Mouse (Mus musculus) mouse trophoblast stem cell (cell line): ENCODE measurements around the gene Wrap53.
"Not testable (repeated sequence)": the region's sequence is repeated elsewhere in the genome, so short reads cannot be mapped to it uniquely, and the experiment has no call there.

Source experiments
- in situ Hi-C, 2 experiments: fragments of 300-500 bp; cut with MseI, MboI; formaldehyde crosslinking; loops; 2 replicates in 1 of 2; 3 replicates in 1 of 2; pipeline ENCODE4 v1.15.1; 2025

The Wrap53 gene

GRCm38 (mm10) chr11:69565131-69565530 lies 14.9 kb downstream of the Wrap53 start:
- in situ Hi-C loops: no loop called here

- in situ Hi-C loops: no loop called here
Measured at GRCm38 (mm10) chr11:69564391-69564790, 15.7 kb downstream of the Wrap53 start.

- in situ Hi-C loops: no loop called here
Measured at GRCm38 (mm10) chr11:69563373-69563772, 16.7 kb downstream of the Wrap53 start.

DNA sequence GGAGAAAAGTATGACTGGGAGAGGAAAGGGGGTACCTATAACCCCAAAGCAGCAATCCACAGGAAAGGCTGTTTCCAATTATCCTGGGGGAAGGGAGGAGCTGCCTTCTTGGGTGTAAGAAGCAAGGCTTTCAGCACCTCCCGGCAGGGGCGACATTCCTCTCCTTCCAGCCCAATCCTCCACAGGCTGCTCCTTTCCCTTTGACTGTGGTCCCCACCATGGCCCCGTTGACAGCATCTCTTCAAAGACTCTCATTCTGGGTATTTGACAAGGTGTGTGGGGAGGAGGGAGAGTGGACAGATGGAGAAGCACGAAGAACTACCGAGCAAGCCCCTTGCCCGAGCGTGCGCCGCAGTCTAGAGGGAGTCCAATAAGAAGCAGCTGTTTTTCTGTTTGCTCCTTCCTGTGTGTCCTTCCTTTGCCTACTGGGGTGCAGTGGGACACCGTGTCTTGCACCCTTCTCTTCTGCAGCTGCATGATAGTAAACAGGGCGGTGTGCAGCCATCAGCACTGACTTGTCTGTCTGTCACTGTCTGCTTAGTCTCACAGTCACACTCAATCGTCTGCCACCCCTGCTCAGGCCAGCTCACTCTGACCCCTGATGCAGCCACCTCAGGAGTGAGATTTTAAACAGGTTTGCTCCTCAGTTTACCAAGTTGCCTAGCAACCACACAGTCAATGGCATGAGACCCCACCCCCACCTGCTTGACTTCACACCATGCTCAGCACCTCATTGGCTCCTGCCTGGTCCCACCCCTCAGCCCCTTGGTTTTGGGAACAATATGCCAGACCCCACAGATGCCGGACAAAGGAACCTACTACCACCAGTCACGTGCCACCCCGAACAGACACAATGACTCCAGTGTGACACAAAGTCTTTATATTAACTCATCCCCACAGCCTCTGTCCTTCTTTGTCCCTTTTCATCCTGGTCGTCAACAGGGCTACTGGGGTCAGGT lies 18.9 kb downstream of the Wrap53 start:
- in situ Hi-C loops: no loop called here

DNA sequence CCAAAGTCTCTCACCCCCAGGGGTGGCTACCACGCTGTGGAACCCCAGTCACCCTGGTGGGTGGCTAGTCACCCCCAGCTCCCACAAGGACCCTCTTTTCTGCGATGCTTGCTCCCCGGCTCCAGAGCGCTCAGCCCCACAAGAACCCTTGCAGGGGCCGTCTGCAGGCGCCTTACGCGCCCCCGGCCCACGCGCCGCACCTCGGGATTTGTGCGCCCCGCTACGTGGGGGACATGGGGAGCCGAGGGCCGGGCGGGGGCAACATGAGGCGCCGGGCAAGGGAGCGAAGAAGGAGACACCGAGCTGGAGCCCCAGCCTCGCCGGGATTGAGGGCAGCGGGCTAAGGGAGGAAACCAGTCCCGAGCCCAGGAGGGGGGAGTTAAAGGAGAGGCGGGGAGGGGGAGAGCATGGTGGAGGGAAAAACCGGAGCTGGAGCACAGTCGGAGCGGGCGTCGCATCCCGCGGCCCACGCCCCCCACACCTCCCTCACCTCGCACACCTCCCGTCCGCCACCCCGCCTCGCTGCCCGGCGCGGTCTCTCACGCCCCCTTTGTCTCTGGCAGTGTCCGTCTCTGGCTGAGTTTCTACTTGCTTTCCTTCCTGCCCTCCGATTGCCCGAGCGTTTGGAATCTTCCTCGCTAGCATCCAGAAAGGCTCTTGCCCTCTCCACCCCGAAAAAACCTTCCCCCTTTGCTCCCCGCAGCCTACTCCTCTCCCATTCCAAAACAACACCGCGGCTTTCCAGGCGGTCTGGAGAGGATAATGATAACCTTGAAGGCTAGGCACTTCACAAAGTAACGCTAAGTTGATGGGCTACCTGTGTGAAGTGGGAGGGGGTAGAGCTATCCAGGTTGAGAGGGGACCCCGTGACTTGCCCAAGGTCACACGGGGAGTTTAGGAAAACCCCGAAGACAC lies 19.9 kb downstream of the Wrap53 start, which contains the start of gene Efnb3:
Gene Efnb3, minus strand, starts transcription at position 355 of the 915 bp plus-strand sequence.
- in situ Hi-C loops: no loop called here

DNA sequence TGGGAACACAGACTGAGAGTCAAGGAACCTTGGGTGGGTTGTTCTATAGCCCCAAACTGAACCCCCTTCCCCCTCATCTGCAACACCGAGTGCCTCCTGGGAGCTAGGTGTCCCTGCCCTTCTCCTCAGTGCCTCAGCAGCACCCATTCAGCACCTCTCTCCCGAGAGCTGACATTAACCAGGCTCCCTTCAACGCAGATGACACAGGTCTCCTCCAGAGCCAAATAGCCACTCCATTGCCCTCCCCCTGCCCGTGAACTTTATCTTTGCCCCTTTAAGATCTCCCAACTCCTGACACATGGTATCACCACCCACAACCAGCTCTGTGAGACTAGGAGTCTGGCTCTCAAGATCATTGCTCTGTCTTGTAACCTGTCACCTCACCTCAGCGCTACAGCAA lies 20.9 kb downstream of the Wrap53 start:
- in situ Hi-C loops: no loop called here

- in situ Hi-C loops: no loop called here
Measured at GRCm38 (mm10) chr11:69558756-69559155, 21.3 kb downstream of the Wrap53 start.

GRCm38 (mm10) chr11:69557381-69557958 lies 22.6 kb downstream of the Wrap53 start:
- in situ Hi-C loops: no loop called here

DNA sequence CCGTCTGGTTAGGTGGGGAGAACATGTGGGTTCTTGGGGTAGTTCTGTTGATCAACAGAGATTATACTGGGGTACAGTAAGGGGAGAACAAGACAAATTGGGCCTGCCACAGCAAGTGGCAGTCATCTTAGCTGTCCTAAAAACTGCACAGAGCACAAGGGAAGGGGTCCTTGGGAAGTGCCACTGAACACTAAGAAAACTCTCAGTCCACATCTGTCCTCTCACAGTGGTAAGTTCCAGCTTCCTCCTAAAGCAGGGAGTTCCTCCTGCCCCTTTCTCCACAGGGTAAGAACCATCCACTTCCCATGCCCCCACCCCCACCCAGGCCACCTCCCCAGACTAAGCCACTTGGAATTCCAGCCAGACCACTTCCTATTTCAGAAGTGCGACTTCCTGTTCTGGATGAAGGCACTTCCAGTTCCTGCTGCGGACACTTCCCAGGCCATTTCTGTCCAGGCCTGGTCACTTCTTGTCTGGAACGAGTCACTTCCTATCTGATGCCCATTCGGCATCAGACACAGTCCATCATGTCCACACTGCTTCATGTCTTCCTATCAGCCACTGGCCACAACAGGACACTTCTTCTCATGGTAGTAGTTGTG lies 25.4 kb downstream of the Wrap53 start:
- in situ Hi-C loops: no loop called here

DNA sequence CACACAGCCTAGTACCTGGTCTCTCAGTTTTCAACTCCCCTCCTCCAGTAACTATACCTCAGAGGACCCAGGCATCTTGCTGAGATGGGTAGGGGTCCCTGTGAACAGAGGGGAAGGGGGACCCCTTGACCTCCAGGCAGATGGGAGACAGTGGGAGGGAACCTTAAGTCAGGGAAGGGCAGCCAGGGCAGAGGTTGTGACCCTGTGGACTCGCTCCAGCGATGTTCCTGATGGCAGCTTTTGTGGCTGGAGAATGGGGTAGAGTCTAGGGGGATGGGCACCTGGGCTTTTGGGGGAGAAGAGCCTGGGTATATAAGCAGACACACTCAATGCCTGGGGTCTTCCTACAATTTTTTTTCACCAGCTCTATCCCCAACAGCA lies 26.7 kb downstream of the Wrap53 start:
- in situ Hi-C loops: no loop called here

- in situ Hi-C loops: no loop called here
Measured at GRCm38 (mm10) chr11:69552622-69553340, 27.3 kb downstream of the Wrap53 start.

DNA sequence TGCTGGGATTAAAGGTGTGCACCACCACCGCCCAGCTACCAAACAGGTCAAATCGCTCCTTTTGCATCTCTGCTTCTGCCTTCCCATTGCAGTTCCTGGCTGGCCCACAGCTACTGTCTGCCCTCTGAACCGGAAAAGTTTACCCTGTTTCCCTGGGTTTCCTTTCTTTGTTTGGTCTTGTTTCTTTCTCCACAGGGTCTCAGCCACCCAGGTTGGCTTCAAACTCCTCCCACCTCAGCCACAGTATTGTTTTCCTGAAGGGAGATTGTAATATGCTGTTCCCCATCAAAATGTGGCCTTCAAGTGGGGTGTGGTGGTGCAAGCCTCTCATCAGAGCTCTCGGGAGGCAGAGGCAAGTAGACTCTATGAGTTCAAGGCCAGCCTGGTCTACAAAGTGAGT lies 28.7 kb downstream of the Wrap53 start:
- in situ Hi-C loops: no loop called here

- in situ Hi-C loops: no loop called here
Measured at GRCm38 (mm10) chr11:69549060-69549656, 30.9 kb downstream of the Wrap53 start, which contains the start of gene Dnah2. TSS of gene Dnah2 (minus strand) at chr11:69549110.

DNA sequence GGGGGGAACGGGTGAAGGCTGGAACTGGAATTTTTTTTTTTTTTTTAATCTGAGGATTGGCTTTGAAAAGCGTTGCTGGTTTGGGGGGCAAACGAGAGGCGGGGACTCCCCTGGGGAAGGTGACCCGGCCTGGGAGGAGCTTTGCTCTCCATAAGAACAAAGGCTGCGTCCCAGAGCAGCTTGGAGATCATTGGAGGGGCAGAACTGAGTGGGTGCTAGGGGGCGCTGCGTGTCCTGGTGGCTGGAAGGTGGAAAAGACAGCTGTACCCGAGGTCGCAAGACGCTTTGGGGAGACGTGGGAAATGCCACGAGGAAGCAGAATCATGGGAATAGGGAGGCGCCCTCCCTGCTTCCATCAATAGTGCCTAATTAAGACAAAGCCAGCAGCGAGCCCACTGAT lies 33.0 kb downstream of the Wrap53 start:
- in situ Hi-C loops: no loop called here

GRCm38 (mm10) chr11:69546423-69547053 lies 33.5 kb downstream of the Wrap53 start:
- in situ Hi-C loops: no loop called here

DNA sequence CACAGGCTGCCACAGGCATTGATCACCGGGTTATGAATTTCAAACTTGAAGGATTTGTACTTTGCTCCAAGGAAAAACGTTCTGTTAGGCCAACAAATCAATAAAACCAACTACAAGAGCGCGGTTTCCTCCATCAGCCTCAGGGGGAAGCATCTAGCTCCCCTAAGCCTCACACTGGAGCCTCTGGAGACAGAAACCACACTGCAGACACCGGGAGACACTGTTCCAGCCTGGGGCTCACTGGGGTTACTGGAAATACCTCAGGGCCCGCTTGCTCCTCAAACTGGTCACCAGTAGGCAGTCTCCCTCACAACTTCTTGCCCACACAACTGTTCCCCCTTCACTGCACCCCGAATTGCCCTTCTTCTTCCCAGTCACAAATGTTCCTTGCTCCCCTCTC lies 34.1 kb downstream of the Wrap53 start:
- in situ Hi-C loops: no loop called here

DNA sequence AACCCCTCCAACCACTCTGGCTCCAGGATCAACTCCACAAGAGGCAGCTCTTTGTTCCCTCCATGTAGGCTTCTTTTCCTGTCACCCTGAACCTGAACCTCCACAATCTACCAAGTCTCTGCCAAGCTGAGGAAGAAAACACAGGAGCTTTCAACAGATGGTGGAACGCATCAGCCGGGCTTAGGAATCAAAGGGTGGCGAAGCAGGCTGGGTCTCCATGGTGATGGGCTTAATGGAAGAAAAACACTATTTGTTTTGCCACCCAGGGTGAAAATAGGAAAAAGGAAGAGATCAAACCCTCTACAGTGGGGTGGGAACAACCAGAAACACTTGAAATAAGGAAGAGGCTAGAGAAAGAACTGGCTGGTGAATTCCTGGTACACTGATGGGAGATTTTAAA lies 36.5 kb downstream of the Wrap53 start:
- in situ Hi-C loops: no loop called here

DNA sequence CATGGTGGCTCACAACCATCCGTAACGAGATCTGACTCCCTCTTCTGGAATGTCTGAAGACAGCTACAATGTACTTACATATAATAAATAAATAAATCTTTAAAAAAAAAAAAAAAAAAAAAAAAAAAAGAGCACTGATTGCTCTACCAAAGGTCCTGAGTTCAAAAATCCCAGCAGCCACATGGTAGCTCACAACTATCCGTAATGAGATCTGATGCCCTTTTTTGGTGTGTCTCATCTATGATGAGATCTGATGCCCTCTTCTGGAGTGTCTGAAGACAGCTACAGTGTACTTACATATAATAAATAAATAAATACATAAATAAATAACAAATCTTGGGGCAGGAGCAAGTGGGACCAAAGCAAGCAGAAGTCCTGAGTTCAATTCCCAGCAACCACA lies 38.3 kb downstream of the Wrap53 start:
- in situ Hi-C loops: not testable (repeated sequence)

DNA sequence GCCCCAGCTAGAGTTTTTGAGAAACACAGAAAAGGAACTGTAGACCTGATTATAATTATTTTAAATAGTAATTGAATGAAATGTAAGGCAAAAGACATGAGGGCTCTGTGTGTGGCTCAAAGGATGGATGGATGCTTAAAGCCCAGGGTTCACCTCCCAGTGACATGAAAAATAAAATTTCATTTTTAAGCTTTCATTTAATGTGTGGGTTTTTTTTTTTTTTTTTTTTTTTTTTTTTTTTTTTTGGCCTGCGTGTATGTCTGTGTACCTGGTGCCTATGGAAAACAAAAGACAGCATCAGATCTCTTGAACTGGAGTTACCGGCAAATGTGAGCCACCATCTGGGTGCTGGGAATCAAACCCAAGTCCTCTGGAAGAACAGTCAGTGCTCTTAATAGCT lies 39.4 kb downstream of the Wrap53 start:
- in situ Hi-C loops: no loop called here

DNA sequence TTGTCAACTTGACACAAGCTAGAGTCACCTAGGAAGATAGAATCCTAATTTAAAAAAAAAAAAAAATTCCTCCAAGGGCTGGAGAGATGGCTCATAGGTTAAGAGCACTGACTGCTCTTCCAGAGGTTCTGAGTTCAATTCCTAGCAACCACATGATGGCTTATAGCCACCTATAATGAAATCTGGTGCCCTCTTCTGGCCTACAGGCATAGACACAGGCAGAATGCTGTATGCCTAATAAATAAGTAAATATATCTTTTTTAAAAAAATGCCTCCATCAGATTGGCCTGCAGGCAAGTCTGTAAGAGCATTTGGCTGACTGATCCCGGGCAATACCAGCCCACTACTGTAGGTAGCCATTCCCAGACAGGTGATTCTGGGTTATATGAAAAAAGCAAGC lies 45.1 kb downstream of the Wrap53 start:
- in situ Hi-C loops: loop anchor here (5.0 to 10.0 kb wide), 3 partner anchors 42 to 80 kb away; partner anchors contain the start of genes Atp1b2 (in 1 of the 2) and Shbg (in 1 of the 2)
